Mouse (Mus musculus): Measurements from ENCODE around the gene Ackr3. TPM values are rescaled to one million over a fixed set of nuclear protein-coding genes. Genes with fewer than 3 reads are reported as not detected.

Ackr3 gene
- polyA plus RNA-seq, 1 experiment: 13.1 TPM

DNA sequence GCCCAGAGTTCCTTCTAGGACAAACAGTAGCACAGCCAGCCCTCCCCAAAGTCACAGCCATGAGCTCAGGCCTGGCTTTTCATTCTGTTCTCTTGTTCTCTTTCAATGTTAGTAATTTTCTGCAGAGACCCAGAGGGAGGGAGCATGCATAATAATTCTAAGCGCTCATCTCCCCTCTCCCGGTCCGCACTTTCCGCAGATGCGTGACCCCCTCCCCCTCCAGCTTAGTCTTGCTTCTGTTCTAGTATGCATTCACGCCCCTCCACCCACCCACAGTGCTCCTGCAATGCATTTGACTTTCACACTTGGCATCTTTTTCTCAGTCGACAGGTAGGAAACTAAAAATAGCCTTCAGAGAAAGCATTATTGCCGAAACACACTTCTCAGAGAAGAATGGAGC, 29.4 kb upstream of the Ackr3 start:
- Histone ChIP-seq H3K27ac (ENCODE audit: control insufficient read depth, insufficient read depth, low read depth, low read length) (no peak overlapping the region), H3K36me3 (ENCODE audit: control insufficient read depth, insufficient read depth, low read length) (no peaks in the 10 kb centered on the region), H3K4me1 (ENCODE audit: control insufficient read depth, insufficient read depth, low read length) (no peaks in the 10 kb centered on the region), H3K27me3 (ENCODE audit: control insufficient read depth, insufficient read depth, low read length) (no peaks in the 10 kb centered on the region), H3K4me3 (ENCODE audit: control insufficient read depth, low read depth, low read length) (no peak overlapping the region)
- TF ChIP-seq POLR2A (IDR thresholded peaks at IDR 0.05; ENCODE audit: control insufficient read depth, low read depth, low read length) (no peak), CTCF (IDR thresholded peaks at IDR 0.05; ENCODE audit: control insufficient read depth, insufficient read depth, insufficient replicate concordance, low read depth, low read length) (no peak)

DNA sequence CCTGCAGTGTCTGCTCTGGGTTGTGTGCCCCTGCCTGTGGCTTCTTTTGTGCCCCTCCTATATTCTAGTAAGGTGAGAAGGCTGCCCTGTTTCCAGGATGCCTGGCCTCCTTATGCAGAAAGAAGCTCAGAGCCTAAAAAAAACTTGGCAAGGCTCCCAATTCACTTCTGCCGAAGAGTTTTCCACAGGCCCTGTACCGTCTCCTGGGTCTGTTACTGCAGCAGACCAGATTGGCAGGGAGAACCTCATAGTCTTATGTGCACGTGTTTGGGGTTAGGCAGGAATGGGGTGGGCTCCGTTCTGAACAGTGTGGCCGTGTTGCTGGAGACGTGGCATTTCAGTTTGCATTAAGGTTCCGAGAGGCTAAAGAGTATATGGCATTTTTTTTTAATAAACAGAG, 27.6 kb upstream of the Ackr3 start:
- no peak overlapping the region for H3K27ac ChIP-seq (ENCODE audit: control insufficient read depth, insufficient read depth, low read depth, low read length)
- H3K4me1 ChIP-seq (ENCODE audit: control insufficient read depth, insufficient read depth, low read length): no peaks in the 10 kb centered on the region
- H3K4me3 ChIP-seq (ENCODE audit: control insufficient read depth, low read depth, low read length): no peak overlapping the region
- no peaks in the 10 kb centered on the region for H3K36me3 ChIP-seq (ENCODE audit: control insufficient read depth, insufficient read depth, low read length)
- TF ChIP-seq POLR2A (IDR thresholded peaks at IDR 0.05; ENCODE audit: control insufficient read depth, low read depth, low read length) (no peak), CTCF (IDR thresholded peaks at IDR 0.05; ENCODE audit: control insufficient read depth, insufficient read depth, insufficient replicate concordance, low read depth, low read length) (no peak)
- no peaks in the 10 kb centered on the region for H3K27me3 ChIP-seq (ENCODE audit: control insufficient read depth, insufficient read depth, low read length)

DNA sequence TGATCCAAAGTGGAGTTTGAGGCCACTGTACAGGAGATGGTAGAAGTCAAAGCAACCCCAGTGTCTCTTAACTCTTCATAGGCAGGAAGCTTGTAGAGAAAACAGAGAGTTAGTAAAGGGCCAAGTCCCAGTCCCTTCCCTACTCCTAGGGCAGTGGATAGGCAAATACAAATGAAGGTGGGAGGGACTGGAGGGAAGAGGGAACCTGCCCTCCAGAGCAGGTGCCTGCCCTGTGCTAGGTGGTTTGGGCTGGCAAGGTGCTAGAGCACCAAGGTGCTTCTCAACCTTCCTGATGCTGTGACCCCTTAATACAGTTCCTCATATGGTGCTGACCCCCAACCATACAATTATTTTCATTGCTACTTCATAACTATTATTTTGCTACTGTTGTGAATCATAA, 26.2 kb upstream of the Ackr3 start:
- Histone ChIP-seq H3K4me3 (ENCODE audit: control insufficient read depth, low read depth, low read length) (no peak overlapping the region), H3K27me3 (ENCODE audit: control insufficient read depth, insufficient read depth, low read length) (no peaks in the 10 kb centered on the region), H3K36me3 (ENCODE audit: control insufficient read depth, insufficient read depth, low read length) (no peaks in the 10 kb centered on the region), H3K27ac (ENCODE audit: control insufficient read depth, insufficient read depth, low read depth, low read length) (no peak overlapping the region), H3K4me1 (ENCODE audit: control insufficient read depth, insufficient read depth, low read length) (no peaks in the 10 kb centered on the region)
- TF ChIP-seq POLR2A (IDR thresholded peaks at IDR 0.05; ENCODE audit: control insufficient read depth, low read depth, low read length) (no peak), CTCF (IDR thresholded peaks at IDR 0.05; ENCODE audit: control insufficient read depth, insufficient read depth, insufficient replicate concordance, low read depth, low read length) (no peak)

DNA sequence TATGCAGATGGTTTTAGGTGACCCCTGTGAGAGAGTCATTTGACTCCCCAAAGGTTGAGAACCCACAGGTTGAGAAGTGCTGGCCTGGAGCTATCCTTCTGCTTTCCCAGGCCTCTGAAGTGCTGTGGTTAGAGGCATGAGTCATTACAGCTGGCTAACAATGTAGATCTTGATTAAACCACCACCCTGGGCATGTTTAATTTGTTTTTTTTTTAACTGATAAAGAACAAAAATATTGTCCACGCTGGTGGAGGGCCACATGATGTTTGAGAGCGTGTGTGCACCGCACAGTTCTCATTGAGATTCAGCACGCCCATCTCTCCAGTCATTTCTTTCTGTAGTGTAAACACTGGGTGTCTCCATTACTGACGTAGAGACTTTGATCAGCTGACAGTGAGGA, 25.8 kb upstream of the Ackr3 start:
- H3K27ac ChIP-seq (ENCODE audit: control insufficient read depth, insufficient read depth, low read depth, low read length): no peak overlapping the region
- H3K27me3 ChIP-seq (ENCODE audit: control insufficient read depth, insufficient read depth, low read length): no peaks in the 10 kb centered on the region
- no peak for TF ChIP-seq CTCF (IDR thresholded peaks at IDR 0.05; ENCODE audit: control insufficient read depth, insufficient read depth, insufficient replicate concordance, low read depth, low read length)
- no peak for TF ChIP-seq POLR2A (IDR thresholded peaks at IDR 0.05; ENCODE audit: control insufficient read depth, low read depth, low read length)
- H3K4me1 ChIP-seq (ENCODE audit: control insufficient read depth, insufficient read depth, low read length): no peaks in the 10 kb centered on the region
- no peak overlapping the region for H3K4me3 ChIP-seq (ENCODE audit: control insufficient read depth, low read depth, low read length)
- no peaks in the 10 kb centered on the region for H3K36me3 ChIP-seq (ENCODE audit: control insufficient read depth, insufficient read depth, low read length)

GRCm38 (mm10) chr1:90180479-90180878, 23.3 kb upstream of the Ackr3 start:
- no peaks in the 10 kb centered on the region for H3K27me3 ChIP-seq (ENCODE audit: control insufficient read depth, insufficient read depth, low read length)
- no peak for TF ChIP-seq CTCF (IDR thresholded peaks at IDR 0.05; ENCODE audit: control insufficient read depth, insufficient read depth, insufficient replicate concordance, low read depth, low read length)
- no peak for TF ChIP-seq POLR2A (IDR thresholded peaks at IDR 0.05; ENCODE audit: control insufficient read depth, low read depth, low read length)
- no peaks in the 10 kb centered on the region for H3K4me1 ChIP-seq (ENCODE audit: control insufficient read depth, insufficient read depth, low read length)
- H3K27ac ChIP-seq (ENCODE audit: control insufficient read depth, insufficient read depth, low read depth, low read length): no peak overlapping the region
- no peaks in the 10 kb centered on the region for H3K36me3 ChIP-seq (ENCODE audit: control insufficient read depth, insufficient read depth, low read length)
- no peak overlapping the region for H3K4me3 ChIP-seq (ENCODE audit: control insufficient read depth, low read depth, low read length)

- Histone ChIP-seq H3K4me3 (ENCODE audit: control insufficient read depth, low read depth, low read length) (no peak overlapping the region), H3K27ac (ENCODE audit: control insufficient read depth, insufficient read depth, low read depth, low read length) (no peak overlapping the region), H3K36me3 (ENCODE audit: control insufficient read depth, insufficient read depth, low read length) (no peaks in the 10 kb centered on the region), H3K27me3 (ENCODE audit: control insufficient read depth, insufficient read depth, low read length) (no peaks in the 10 kb centered on the region), H3K4me1 (ENCODE audit: control insufficient read depth, insufficient read depth, low read length) (no peaks in the 10 kb centered on the region)
- TF ChIP-seq CTCF (IDR thresholded peaks at IDR 0.05; ENCODE audit: control insufficient read depth, insufficient read depth, insufficient replicate concordance, low read depth, low read length) (no peak), POLR2A (IDR thresholded peaks at IDR 0.05; ENCODE audit: control insufficient read depth, low read depth, low read length) (no peak)
These were observed 22.6 kb upstream of the Ackr3 start for GRCm38 (mm10) chr1:90180966-90181699.

GRCm38 (mm10) chr1:90182521-90182920, 21.3 kb upstream of the Ackr3 start:
- no peaks in the 10 kb centered on the region for H3K36me3 ChIP-seq (ENCODE audit: control insufficient read depth, insufficient read depth, low read length)
- H3K4me1 ChIP-seq (ENCODE audit: control insufficient read depth, insufficient read depth, low read length): no peaks in the 10 kb centered on the region
- H3K27me3 ChIP-seq (ENCODE audit: control insufficient read depth, insufficient read depth, low read length): no peaks in the 10 kb centered on the region
- TF ChIP-seq POLR2A (IDR thresholded peaks at IDR 0.05; ENCODE audit: control insufficient read depth, low read depth, low read length) (no peak), CTCF (IDR thresholded peaks at IDR 0.05; ENCODE audit: control insufficient read depth, insufficient read depth, insufficient replicate concordance, low read depth, low read length) (no peak)
- no peak overlapping the region for H3K27ac ChIP-seq (ENCODE audit: control insufficient read depth, insufficient read depth, low read depth, low read length)
- no peak overlapping the region for H3K4me3 ChIP-seq (ENCODE audit: control insufficient read depth, low read depth, low read length)
